Mouse (Mus musculus): Measurements from ENCODE around the gene Zfp53.

DNA sequence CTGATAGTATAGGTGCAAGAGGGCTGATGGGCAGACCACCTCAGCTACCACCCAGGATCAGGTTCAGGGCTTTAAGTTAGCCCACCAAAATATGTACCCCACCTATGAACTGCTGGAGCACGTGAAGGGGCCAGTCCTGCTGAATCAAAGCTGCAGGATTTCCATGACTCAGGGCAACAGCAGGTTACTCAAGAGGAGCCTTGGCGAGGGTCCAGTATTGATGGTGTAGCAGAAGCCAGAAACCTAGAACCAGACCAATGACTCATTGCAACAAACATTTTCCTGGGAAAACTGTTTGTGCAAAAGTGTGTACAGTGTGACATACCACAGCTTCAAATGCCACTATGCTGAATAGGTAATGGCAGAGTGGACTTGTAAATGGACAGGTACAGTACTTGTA lies 69.0 kb downstream of the Zfp53 start:
- no peak for TF ChIP-seq CTCF (IDR thresholded peaks at IDR 0.05; ENCODE audit: control insufficient read depth, insufficient read depth, low read length)
- TF ChIP-seq POLR2A (IDR thresholded peaks at IDR 0.05; ENCODE audit: borderline replicate concordance, control insufficient read depth, low read depth, low read length), result no peak

All from bone marrow, adult 2 months (tissue).